Mouse (Mus musculus): Measurements from ENCODE around the gene Lhpp.

GRCm38 (mm10) chr7:132576891-132577290 lies 33.5 kb upstream of the Lhpp start:
- TF ChIP-seq CTCF (IDR thresholded peaks at IDR 0.05; ENCODE audit: low read depth, low read length) = no peak
- TF ChIP-seq GATA1 (IDR thresholded peaks at IDR 0.05; ENCODE audit: borderline replicate concordance, low read length) = no peak
- TF ChIP-seq POLR2AphosphoS5 (IDR thresholded peaks at IDR 0.05; ENCODE audit: insufficient replicate concordance, low read depth, low read length) = no peak
- no peak for TF ChIP-seq TAL1 (conservative IDR thresholded peaks at IDR 0.05; ENCODE audit: low read depth, low read length)

All from G1E (cell line).